Mouse (Mus musculus) forebrain, embryonic 16.5 days (tissue): ENCODE measurements around the gene Tep1. TPM values are rescaled to one million over a fixed set of nuclear protein-coding genes. Genes with fewer than 3 reads are reported as not detected.
"Not testable (repeated sequence)": the region's sequence is repeated elsewhere in the genome, so short reads cannot be mapped to it uniquely, and the experiment has no call there.

Experiments used
- ATAC-seq: fragments of 200-750 bp; cut with Nextera tagmentation; 2 replicates; pipeline ENCODE4 v1.8.0; 2017; ENCODE audit warnings: mild to moderate bottlenecking, moderate library complexity
- H3K27ac ChIP-seq: fragments of 300-500 bp; sonication (generic); 2 replicates; pipeline ENCODE4 v1.5.1; 2014; ENCODE audit warnings: low read length, control low read depth
- H3K27me3 ChIP-seq: fragments of 300-500 bp; sonication (generic); replicated peaks from 2 replicates; pipeline ENCODE4 v1.6.1; 2014; ENCODE audit warnings: low read length; ENCODE audit not compliant: control insufficient read depth, insufficient read depth
- H3K36me3 ChIP-seq: fragments of 300-500 bp; sonication (generic); 2 replicates; pipeline ENCODE4 v1.6.1; 2014; ENCODE audit not compliant: control insufficient read depth, insufficient read depth
- H3K4me1 ChIP-seq: fragments of 300-500 bp; sonication (generic); replicated peaks from 2 replicates; pipeline ENCODE4 v1.6.1; 2014; ENCODE audit warnings: low read length; ENCODE audit not compliant: control insufficient read depth, insufficient read depth
- H3K4me2 ChIP-seq: fragments of 300-500 bp; sonication (generic); 2 replicates; pipeline ENCODE4 v1.6.1; 2014; ENCODE audit warnings: mild to moderate bottlenecking, low read length, control low read depth
- H3K4me3 ChIP-seq: fragments of 300-500 bp; sonication (generic); replicated peaks from 2 replicates; pipeline ENCODE4 v1.5.1; 2014; ENCODE audit warnings: mild to moderate bottlenecking, low read length, control low read depth
- H3K9ac ChIP-seq: fragments of 300-500 bp; sonication (generic); replicated peaks from 2 replicates; pipeline ENCODE4 v1.6.1; 2014; ENCODE audit warnings: low read depth, low read length, control low read depth
- H3K9me3 ChIP-seq: fragments of 300-500 bp; sonication (generic); 2 replicates; pipeline ENCODE4 v1.6.1; 2016; ENCODE audit warnings: low read length; ENCODE audit not compliant: control insufficient read depth
- WGBS: fragments of 180-500 bp; shearing (Covaris S2); extraction: QIAGEN DNeasy Blood & Tissue Kit; methylation state at CpG from one replicate; pipeline ENCODE4 v1.1.7; 2014; 5-methylcytosine and 5-hydroxymethylcytosine counted together
- polyA plus RNA-seq: library from polyadenylated mRNA; unstranded; fragments of >200 nt; fragmentation: Nextera tagmentation; extraction: Ambion mirVana; gene quantifications from 2 replicates; pipeline ENCODE4 v1.2.1, GENCODE M21; 2015

Tep1 gene
- polyA plus RNA-seq = 1.1 and 2.2 TPM in 2 replicates

DNA sequence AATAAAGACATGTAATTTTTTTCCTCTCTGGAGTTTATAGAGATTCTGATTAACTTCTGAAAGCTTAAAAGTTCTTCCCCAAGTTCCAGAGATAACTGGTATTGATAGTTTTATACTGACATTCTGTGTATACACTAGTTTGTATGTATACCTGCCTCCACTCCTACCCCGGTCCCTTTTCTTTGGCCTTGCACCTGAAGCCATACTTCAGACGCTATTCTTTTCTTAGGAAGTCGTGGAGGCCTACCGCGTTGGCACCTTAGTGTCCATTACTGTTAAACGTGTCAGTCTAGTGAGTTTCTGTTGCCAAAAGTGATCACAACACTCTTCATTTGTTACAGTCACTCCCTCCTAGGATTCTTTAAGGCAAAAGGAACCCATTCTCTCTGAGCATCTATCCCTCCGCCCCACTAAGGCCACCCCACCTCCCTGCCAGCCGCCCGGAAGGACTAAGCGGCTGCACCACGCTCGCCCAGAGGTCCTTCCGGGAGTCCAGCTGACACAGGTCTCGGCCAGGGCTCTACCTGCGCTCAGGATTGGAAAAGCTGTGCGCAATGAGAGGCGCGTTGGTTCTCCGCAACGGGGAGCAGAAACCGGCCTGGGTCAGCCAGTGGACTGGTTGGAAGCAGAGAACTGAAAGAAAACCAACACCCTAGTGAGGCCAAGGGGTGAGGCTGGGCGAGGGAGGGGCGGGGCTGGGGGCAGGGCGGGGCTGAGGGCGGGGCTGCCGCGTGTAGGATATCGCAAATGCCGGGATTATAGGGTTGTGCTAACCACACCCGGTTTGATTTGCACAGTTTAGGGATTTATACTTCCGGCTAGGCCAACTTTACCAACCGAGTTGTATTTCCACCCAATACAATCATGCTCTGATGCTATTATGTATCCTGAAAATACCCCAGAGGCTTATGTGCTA, at the start of gene Tep1:
Gene Tep1 (minus strand): TSS at position 672 of the 916 bp plus-strand sequence.
- Histone ChIP-seq H3K9ac (peak within 1 kb of the TSS; percentile 59), H3K27ac (no peak within 1 kb of the TSS), H3K9me3 (no peaks in the 10 kb centered on the region), H3K4me1 (peaks cover 8% of the 10 kb centered on the region), H3K4me2 (peak within 1 kb of the TSS; percentile 72), H3K36me3 (no peaks in the 10 kb centered on the region), H3K27me3 (no peaks in the 10 kb centered on the region), H3K4me3 (peak within 1 kb of the TSS; percentile 49)
- WGBS = 7% methylated on average over 32 of the region's 32 CpGs
- peak; percentile 86 for ATAC-seq

DNA sequence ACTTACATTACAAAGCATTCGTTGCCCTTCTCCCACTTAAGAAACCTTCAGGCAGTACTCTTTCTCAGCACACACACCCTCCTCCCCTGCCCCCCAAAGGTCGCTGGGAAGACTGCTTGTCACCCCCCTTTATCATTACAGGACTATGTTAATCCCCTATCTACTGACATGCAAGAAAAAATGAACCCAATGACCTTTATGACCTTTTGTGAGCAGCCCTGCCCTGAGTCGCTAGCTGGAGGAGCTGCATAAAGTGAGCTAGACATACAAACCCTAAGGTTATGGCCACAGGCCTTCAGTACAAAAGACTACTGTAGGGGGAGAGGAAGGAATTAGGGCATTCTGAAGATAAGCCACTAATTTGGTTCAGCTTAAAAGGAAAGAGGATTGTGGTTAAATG, 41.0 kb upstream of the Tep1 start:
- WGBS = 46% methylated on average over 3 of the region's 3 CpGs
- Histone ChIP-seq H3K4me3 (no peak overlapping the region), H3K36me3 (peaks cover 31% of the 10 kb centered on the region), H3K4me1 (no peaks in the 10 kb centered on the region), H3K9me3 (no peaks in the 10 kb centered on the region), H3K4me2 (no peak overlapping the region), H3K9ac (no peak overlapping the region), H3K27me3 (no peaks in the 10 kb centered on the region), H3K27ac (no peak overlapping the region)
- no peak for ATAC-seq

DNA sequence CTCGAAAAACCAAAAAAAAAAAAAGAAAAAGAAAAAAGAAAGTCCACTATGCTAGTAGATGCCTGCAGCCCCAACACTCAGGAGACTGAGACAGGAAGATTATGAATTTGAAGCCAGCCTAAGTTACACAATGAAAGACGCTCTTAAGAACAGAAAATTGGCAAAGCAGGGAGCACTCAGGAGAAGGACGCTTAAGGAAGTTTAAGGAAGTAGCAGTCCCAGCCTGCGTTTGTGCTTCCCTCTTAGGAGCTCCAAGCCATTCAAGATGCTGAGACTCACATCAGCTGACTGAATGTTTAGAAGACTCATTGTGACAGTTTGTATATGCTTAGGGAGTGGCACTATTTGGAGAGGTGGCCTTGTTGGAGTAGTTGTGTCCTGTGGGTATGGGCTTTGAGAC, 37.8 kb upstream of the Tep1 start:
- Histone ChIP-seq H3K27ac (no peak overlapping the region), H3K4me2 (no peak overlapping the region), H3K4me3 (no peak overlapping the region), H3K9me3 (no peaks in the 10 kb centered on the region), H3K27me3 (no peaks in the 10 kb centered on the region), H3K36me3 (peaks cover 12% of the 10 kb centered on the region), H3K4me1 (peaks cover 8% of the 10 kb centered on the region), H3K9ac (no peak overlapping the region)
- 81% methylated on average over 4 of the region's 4 CpGs for WGBS
- no peak for ATAC-seq

DNA sequence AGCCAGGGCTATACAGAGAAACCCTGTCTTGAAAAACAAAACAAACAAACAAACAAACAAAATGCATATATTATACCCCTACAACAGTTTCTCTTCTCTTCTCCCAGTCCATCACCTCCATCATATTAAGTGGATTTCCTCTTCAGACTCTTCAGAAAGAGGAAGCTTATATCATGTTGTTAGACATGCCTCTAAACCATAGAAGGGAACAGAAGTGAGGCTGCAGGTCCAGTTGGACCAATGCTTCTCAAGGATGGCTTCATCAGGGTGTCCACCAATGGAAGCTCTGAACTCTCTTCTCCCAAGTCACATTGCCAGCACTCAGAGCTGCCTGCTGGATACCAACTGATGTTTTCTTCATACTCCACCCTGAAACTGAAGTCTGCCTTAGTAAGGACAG, 35.0 kb upstream of the Tep1 start:
- H3K9me3 ChIP-seq, H3K27ac ChIP-seq, H3K27me3 ChIP-seq, ATAC-seq, H3K4me1 ChIP-seq, H3K4me3 ChIP-seq, H3K36me3 ChIP-seq, H3K9ac ChIP-seq, H3K4me2 ChIP-seq: not testable (repeated sequence)

- H3K4me3 ChIP-seq = no peak overlapping the region
- peaks cover 8% of the 10 kb centered on the region for H3K4me1 ChIP-seq
- H3K36me3 ChIP-seq = no peaks in the 10 kb centered on the region
- no peak for ATAC-seq
- no peaks in the 10 kb centered on the region for H3K27me3 ChIP-seq
- H3K27ac ChIP-seq = no peak overlapping the region
- no peaks in the 10 kb centered on the region for H3K9me3 ChIP-seq
- no peak overlapping the region for H3K4me2 ChIP-seq
- no peak overlapping the region for H3K9ac ChIP-seq
- 80% methylated on average over 4 of the region's 4 CpGs for WGBS
Observed at GRCm38 (mm10) chr14:50904828-50905129, 34.4 kb upstream of the Tep1 start.

GRCm38 (mm10) chr14:50903973-50904827, 33.8 kb upstream of the Tep1 start:
- Histone ChIP-seq H3K4me2 (peak overlapping the region; percentile 59), H3K4me3 (peak overlapping the region; percentile 42), H3K9ac (peak overlapping the region; percentile 28), H3K36me3 (no peaks in the 10 kb centered on the region), H3K9me3 (no peaks in the 10 kb centered on the region), H3K27ac (no peak overlapping the region), H3K4me1 (peaks cover 8% of the 10 kb centered on the region), H3K27me3 (no peaks in the 10 kb centered on the region)
- WGBS = 5% methylated on average over 26 of the region's 26 CpGs
- ATAC-seq = peak; percentile 89

GRCm38 (mm10) chr14:50897992-50898391, 27.6 kb upstream of the Tep1 start:
- not testable (repeated sequence) for H3K4me2 ChIP-seq, ATAC-seq, H3K9me3 ChIP-seq, H3K27ac ChIP-seq, H3K4me3 ChIP-seq, H3K27me3 ChIP-seq, H3K9ac ChIP-seq, H3K36me3 ChIP-seq
- H3K4me1 ChIP-seq = peaks cover 14% of the 10 kb centered on the region
- 96% methylated on average over 2 of the region's 2 CpGs for WGBS

GRCm38 (mm10) chr14:50897374-50897765, 27.0 kb upstream of the Tep1 start, which contains the start of gene Klhl33:
TSS of gene Klhl33 (minus strand) at chr14:50897507.
- H3K36me3 ChIP-seq = no peaks in the 10 kb centered on the region
- H3K27me3 ChIP-seq = no peaks in the 10 kb centered on the region
- 0 out of 2 replicates have a peak, but pooled peaks have one; percentile 11 for ATAC-seq
- H3K27ac ChIP-seq = no peak within 1 kb of the TSS
- H3K9me3 ChIP-seq = no peaks in the 10 kb centered on the region
- H3K4me2 ChIP-seq = peak within 1 kb of the TSS; percentile 94
- peaks cover 14% of the 10 kb centered on the region for H3K4me1 ChIP-seq
- H3K4me3 ChIP-seq = peak within 1 kb of the TSS; percentile 54
- peak within 1 kb of the TSS; percentile 63 for H3K9ac ChIP-seq
- 34% methylated on average over 7 of the region's 7 CpGs for WGBS

GRCm38 (mm10) chr14:50896747-50897373, 26.5 kb upstream of the Tep1 start:
- H3K9ac ChIP-seq = peak overlapping the region; percentile 63
- no peaks in the 10 kb centered on the region for H3K27me3 ChIP-seq
- WGBS = 14% methylated on average over 23 of the region's 23 CpGs
- peak; percentile 84 for ATAC-seq
- no peaks in the 10 kb centered on the region for H3K36me3 ChIP-seq
- H3K9me3 ChIP-seq = no peaks in the 10 kb centered on the region
- H3K4me3 ChIP-seq = peak overlapping the region; percentile 54
- H3K27ac ChIP-seq = no peak overlapping the region
- H3K4me1 ChIP-seq = peaks cover 14% of the 10 kb centered on the region
- H3K4me2 ChIP-seq = peak overlapping the region; percentile 94
